Mouse (Mus musculus): ENCODE measurements around the gene Cdh23. TPM values are rescaled to one million over a fixed set of nuclear protein-coding genes. Genes with fewer than 3 reads are reported as not detected.

Cdh23 gene
- polyA plus RNA-seq, 1 experiment: not detected

DNA sequence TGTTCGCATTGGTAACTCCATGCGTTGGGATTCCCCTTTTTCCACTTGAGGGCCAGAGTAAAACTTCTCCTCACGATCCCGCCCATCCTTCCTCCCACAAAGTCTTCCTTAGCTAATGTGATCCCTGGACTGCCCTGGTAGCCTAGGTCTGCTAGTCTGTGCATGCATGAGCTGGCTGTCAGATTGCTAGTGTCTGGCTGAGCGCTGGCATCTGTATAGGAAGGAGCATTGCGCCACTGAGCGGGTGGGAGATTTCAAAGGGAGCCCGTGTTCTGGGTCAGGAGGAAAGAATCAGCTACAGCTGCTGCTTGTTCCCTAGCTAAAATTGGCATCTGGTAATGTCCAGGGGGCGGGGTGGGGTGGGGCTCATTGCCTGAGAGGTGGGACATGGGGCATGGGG, 400.3 kb downstream of the Cdh23 start:
- no peak overlapping the region for H3K4me3 ChIP-seq (ENCODE audit: insufficient read depth, low read depth, low read length)
- no peak overlapping the region for H3K27ac ChIP-seq (ENCODE audit: insufficient read depth, low read depth, low read length)
- TF ChIP-seq CTCF (IDR thresholded peaks at IDR 0.05; ENCODE audit: insufficient read depth, low read depth, low read length): no peak
- WGBS: 51% methylated on average over 9 of the region's 9 CpGs
- H3K4me1 ChIP-seq (ENCODE audit: control insufficient read depth, insufficient read depth, low read length): peaks cover 51% of the 10 kb centered on the region

- Histone ChIP-seq H3K27ac (ENCODE audit: insufficient read depth, low read depth, low read length) (no peak overlapping the region; the same call in 1 of the 2 replicates), H3K4me1 (ENCODE audit: control insufficient read depth, insufficient read depth, low read length) (peaks cover 49% of the 10 kb centered on the region), H3K4me3 (ENCODE audit: insufficient read depth, low read depth, low read length) (no peak overlapping the region)
- TF ChIP-seq POLR2A (IDR thresholded peaks at IDR 0.05; ENCODE audit: insufficient read depth, low read depth, low read length): no peak
- no peak for TF ChIP-seq CTCF (IDR thresholded peaks at IDR 0.05; ENCODE audit: insufficient read depth, low read depth, low read length)
- 69% methylated on average over 3 of the region's 3 CpGs for WGBS
Measured at GRCm38 (mm10) chr10:60295356-60295755, 400.9 kb downstream of the Cdh23 start.

DNA sequence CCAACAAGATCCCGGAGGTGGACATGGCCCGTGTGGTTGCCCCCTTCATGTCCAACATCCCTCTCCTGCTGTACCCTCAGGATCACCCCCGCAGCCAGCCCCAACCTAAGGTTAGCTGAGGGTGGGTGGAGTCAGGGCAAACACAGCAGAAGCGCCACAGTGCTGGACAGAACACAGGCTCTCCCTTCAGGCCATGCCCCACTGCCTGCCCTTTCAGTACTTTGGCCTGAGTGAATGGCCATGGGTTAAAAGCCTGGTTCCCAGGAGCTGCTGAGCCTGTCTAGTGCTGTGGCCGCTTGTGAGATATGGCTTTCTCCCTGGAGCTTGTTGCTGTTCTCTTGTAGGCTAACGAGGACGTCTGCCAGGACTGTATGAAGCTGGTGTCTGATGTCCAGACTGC, 401.7 kb downstream of the Cdh23 start:
- Histone ChIP-seq H3K4me3 (ENCODE audit: insufficient read depth, low read depth, low read length) (no peak overlapping the region), H3K27ac (ENCODE audit: insufficient read depth, low read depth, low read length) (peak overlapping the region; percentile 37; the same call in 1 of the 2 replicates), H3K4me1 (ENCODE audit: control insufficient read depth, insufficient read depth, low read length) (peaks cover 53% of the 10 kb centered on the region)
- no peak for TF ChIP-seq POLR2A (IDR thresholded peaks at IDR 0.05; ENCODE audit: insufficient read depth, low read depth, low read length)
- no peak for TF ChIP-seq CTCF (IDR thresholded peaks at IDR 0.05; ENCODE audit: insufficient read depth, low read depth, low read length)
- 65% methylated on average over 7 of the region's 7 CpGs for WGBS

- 85% methylated on average over 8 of the region's 8 CpGs for WGBS
- Histone ChIP-seq H3K4me1 (ENCODE audit: control insufficient read depth, insufficient read depth, low read length) (peaks cover 48% of the 10 kb centered on the region), H3K4me3 (ENCODE audit: insufficient read depth, low read depth, low read length) (no peak overlapping the region), H3K27ac (ENCODE audit: insufficient read depth, low read depth, low read length) (no peak overlapping the region)
- no peak for TF ChIP-seq POLR2A (IDR thresholded peaks at IDR 0.05; ENCODE audit: insufficient read depth, low read depth, low read length)
- TF ChIP-seq CTCF (IDR thresholded peaks at IDR 0.05; ENCODE audit: insufficient read depth, low read depth, low read length): no peak
Measured at GRCm38 (mm10) chr10:60292209-60292608, 404.1 kb downstream of the Cdh23 start.

DNA sequence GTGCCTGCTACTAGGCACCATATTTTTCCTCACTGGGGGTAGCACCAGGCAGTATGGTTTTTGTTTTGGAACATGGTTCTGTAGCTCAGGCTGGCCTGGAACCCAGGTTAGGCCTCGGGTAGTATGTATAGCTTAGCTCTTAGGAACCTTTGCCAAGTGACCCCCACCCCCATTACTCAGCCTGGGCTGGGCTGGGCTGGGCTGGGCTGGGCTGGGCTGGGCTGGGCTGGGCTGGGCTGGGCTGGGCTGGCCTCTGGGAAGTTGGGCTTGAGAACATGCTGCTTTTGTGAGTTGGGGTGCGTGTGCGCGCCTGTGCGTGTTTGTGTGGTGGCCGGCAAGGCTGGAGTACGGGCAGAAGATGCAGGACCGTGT, 405.6 kb downstream of the Cdh23 start:
- 77% methylated on average over 8 of the region's 8 CpGs for WGBS

GRCm38 (mm10) chr10:60290026-60290738, 406.1 kb downstream of the Cdh23 start:
- 54% methylated on average over 7 of the region's 7 CpGs for WGBS
- TF ChIP-seq CTCF (IDR thresholded peaks at IDR 0.05; ENCODE audit: insufficient read depth, low read depth, low read length): no peak
- no peak for TF ChIP-seq POLR2A (IDR thresholded peaks at IDR 0.05; ENCODE audit: insufficient read depth, low read depth, low read length)
- Histone ChIP-seq H3K4me1 (ENCODE audit: control insufficient read depth, insufficient read depth, low read length) (peaks cover 51% of the 10 kb centered on the region), H3K4me3 (ENCODE audit: insufficient read depth, low read depth, low read length) (no peak overlapping the region), H3K27ac (ENCODE audit: insufficient read depth, low read depth, low read length) (no peak overlapping the region)

More for the DNA sequence above, 405.6 kb downstream of the Cdh23 start:
- no peak for TF ChIP-seq CTCF (IDR thresholded peaks at IDR 0.05; ENCODE audit: insufficient read depth, low read depth, low read length)
- no peak for TF ChIP-seq POLR2A (IDR thresholded peaks at IDR 0.05; ENCODE audit: insufficient read depth, low read depth, low read length)
- H3K4me1 ChIP-seq (ENCODE audit: control insufficient read depth, insufficient read depth, low read length): peaks cover 50% of the 10 kb centered on the region
- H3K27ac ChIP-seq (ENCODE audit: insufficient read depth, low read depth, low read length): no peak overlapping the region
- no peak overlapping the region for H3K4me3 ChIP-seq (ENCODE audit: insufficient read depth, low read depth, low read length)

DNA sequence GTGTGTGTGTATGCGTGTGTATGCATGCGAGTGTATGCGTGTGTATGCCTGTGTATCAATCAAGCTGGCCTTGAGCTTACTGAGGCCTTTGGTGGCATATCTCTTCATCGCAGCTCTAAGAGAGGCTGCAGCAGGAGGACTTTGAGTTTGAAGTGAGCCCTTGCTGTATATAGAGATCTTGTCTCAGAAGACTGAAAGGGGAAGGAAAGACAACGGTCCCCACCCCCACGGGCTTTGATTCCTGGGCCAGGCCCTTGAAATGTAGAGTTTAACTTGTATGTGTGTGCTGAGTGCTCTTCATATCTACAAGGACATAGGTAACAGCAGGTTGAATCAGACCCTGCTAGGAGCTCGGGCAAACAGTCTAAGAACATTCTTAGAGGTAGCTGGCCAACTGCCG, 407.1 kb downstream of the Cdh23 start:
- Histone ChIP-seq H3K4me1 (ENCODE audit: control insufficient read depth, insufficient read depth, low read length) (peaks cover 52% of the 10 kb centered on the region), H3K27ac (ENCODE audit: insufficient read depth, low read depth, low read length) (no peak overlapping the region), H3K4me3 (ENCODE audit: insufficient read depth, low read depth, low read length) (no peak overlapping the region)
- WGBS: 81% methylated on average over 8 of the region's 8 CpGs
- TF ChIP-seq CTCF (IDR thresholded peaks at IDR 0.05; ENCODE audit: insufficient read depth, low read depth, low read length) (no peak), POLR2A (IDR thresholded peaks at IDR 0.05; ENCODE audit: insufficient read depth, low read depth, low read length) (no peak)

DNA sequence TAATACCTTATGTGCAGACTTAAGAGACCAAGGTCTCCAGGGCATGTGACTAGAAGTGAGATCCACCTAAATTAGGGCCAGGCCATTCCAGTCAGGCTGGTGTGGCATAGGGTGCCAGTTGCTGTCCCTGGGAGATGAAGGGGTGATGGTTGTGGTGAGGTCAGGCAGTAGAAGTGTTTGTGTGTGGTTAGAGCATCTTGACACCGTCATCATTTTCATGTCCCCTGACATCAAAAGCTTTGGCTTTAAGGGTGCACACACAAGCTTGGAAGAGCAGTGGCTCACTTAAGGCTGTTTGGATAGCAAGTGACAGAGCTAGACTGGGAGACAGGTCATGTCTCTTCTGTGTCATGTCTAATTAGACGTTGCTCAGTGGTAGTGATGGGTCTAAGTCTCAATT, 408.6 kb downstream of the Cdh23 start:
- TF ChIP-seq CTCF (IDR thresholded peaks at IDR 0.05; ENCODE audit: insufficient read depth, low read depth, low read length): no peak
- no peak for TF ChIP-seq POLR2A (IDR thresholded peaks at IDR 0.05; ENCODE audit: insufficient read depth, low read depth, low read length)
- peaks cover 59% of the 10 kb centered on the region for H3K4me1 ChIP-seq (ENCODE audit: control insufficient read depth, insufficient read depth, low read length)
- no peak overlapping the region for H3K4me3 ChIP-seq (ENCODE audit: insufficient read depth, low read depth, low read length)
- H3K27ac ChIP-seq (ENCODE audit: insufficient read depth, low read depth, low read length): no peak overlapping the region
- WGBS: 55% methylated on average over 2 of the region's 2 CpGs

- peaks cover 63% of the 10 kb centered on the region for H3K4me1 ChIP-seq (ENCODE audit: control insufficient read depth, insufficient read depth, low read length)
- 78% methylated on average over 4 of the region's 4 CpGs for WGBS
- H3K27ac ChIP-seq (ENCODE audit: insufficient read depth, low read depth, low read length): no peak overlapping the region
- no peak for TF ChIP-seq POLR2A (IDR thresholded peaks at IDR 0.05; ENCODE audit: insufficient read depth, low read depth, low read length)
- no peak for TF ChIP-seq CTCF (IDR thresholded peaks at IDR 0.05; ENCODE audit: insufficient read depth, low read depth, low read length)
- no peak overlapping the region for H3K4me3 ChIP-seq (ENCODE audit: insufficient read depth, low read depth, low read length)
Measured at GRCm38 (mm10) chr10:60287161-60287560, 409.1 kb downstream of the Cdh23 start.
